Mouse (Mus musculus): ENCODE measurements at regions not wholly inside any gene's neighbourhood (a gene's known extent, or its start where the extent isn't known, plus 50 kb on each side); places are given as distances from the start of the nearest gene placed in this dataset.

- TF ChIP-seq POLR2A (IDR thresholded peaks at IDR 0.05; ENCODE audit: borderline replicate concordance, extremely low read depth, low read depth, low read length) (no peak), CTCF (IDR thresholded peaks at IDR 0.05; ENCODE audit: insufficient read depth, low read length) (no peak)
Measured at GRCm38 (mm10) chr5:111630313-111630844, 103.3 kb upstream of the Gm26897 start.
